In genomic region chr9:21803986-21804644, GRCm38 (mm10) we compare ENCODE assay signal across 7 mouse cellular contexts. TPM values are rescaled to one million over a fixed set of nuclear protein-coding genes. Genes with fewer than 3 reads are reported as not detected.
DNase-seq lines count a peak whose midpoint lies in the region; ATAC-seq lines count a peak whose summit lies in the region.

No protein-coding gene starts in this region.

- no peak overlapping the region for H3K4me2 ChIP-seq in midbrain, embryonic 14.5 days (ENCODE audit: low read length)

- H3K9me3 ChIP-seq in limb, embryonic 10.5 days (replicated peaks) = no peaks in the 10 kb centered on the region
- no peaks in the 10 kb centered on the region for H3K9me3 ChIP-seq in midbrain, embryonic 14.5 days (ENCODE audit: control insufficient read depth, low read length)

- peak; percentile 84 for ATAC-seq in granulocyte monocyte progenitor cell, adult 5-6 weeks (replicated peaks; ENCODE audit: poor library complexity, severe bottlenecking)
- peak; percentile 88 for ATAC-seq in midbrain, embryonic 14.5 days (ENCODE audit: low FRiP score, low TSS enrichment)

- no peaks in the 10 kb centered on the region for H3K27me3 ChIP-seq in limb, embryonic 10.5 days (ENCODE audit: low read depth, poor library complexity, severe bottlenecking)
- H3K27me3 ChIP-seq in midbrain, embryonic 14.5 days (ENCODE audit: control insufficient read depth, insufficient read depth, low read length) = no peaks in the 10 kb centered on the region

- no peak overlapping the region for H3K9ac ChIP-seq in midbrain, embryonic 14.5 days (replicated peaks; ENCODE audit: low read length)

- peak; percentile 85 for DNase-seq in adrenal gland, adult 8-10 months
- DNase-seq in embryo, embryonic 9.5 days (ENCODE audit: extremely low spot score) = peak; percentile 76
- DNase-seq in kidney, adult 11 months = peak; percentile 57
- DNase-seq in limb, embryonic 10.5 days (ENCODE audit: low spot score) = peak; percentile 88
- peak; percentile 90 for DNase-seq in midbrain, embryonic 14.5 days
- DNase-seq in spleen, adult 12 weeks (ENCODE audit: low spot score) = peak; percentile 50

- peaks cover 17% of the 10 kb centered on the region for H3K4me1 ChIP-seq in limb, embryonic 10.5 days
- no peaks in the 10 kb centered on the region for H3K4me1 ChIP-seq in midbrain, embryonic 14.5 days (ENCODE audit: control insufficient read depth, insufficient read depth, low read length)

- 48% methylated on average over 13 of the region's 13 CpGs for WGBS in limb, embryonic 10.5 days
- WGBS in midbrain, embryonic 14.5 days = 39% methylated on average over 13 of the region's 13 CpGs

- peaks cover 65% of the 10 kb centered on the region for H3K36me3 ChIP-seq in limb, embryonic 10.5 days
- H3K36me3 ChIP-seq in midbrain, embryonic 14.5 days (ENCODE audit: control insufficient read depth, insufficient read depth, low read length) = no peaks in the 10 kb centered on the region

- H3K4me3 ChIP-seq in limb, embryonic 10.5 days = no peak overlapping the region
- no peak overlapping the region for H3K4me3 ChIP-seq in midbrain, embryonic 14.5 days (replicated peaks; ENCODE audit: low read depth, low read length)

- H3K27ac ChIP-seq in limb, embryonic 10.5 days = peak overlapping the region; percentile 38; the same call in 1 of the 2 replicates
- no peak overlapping the region for H3K27ac ChIP-seq in midbrain, embryonic 14.5 days (replicated peaks; ENCODE audit: low read depth, low read length)

RNA-seq across cellular contexts. Expression of gene Kank2, which starts 5.6 kb away (rescaled TPM):
- total RNA-seq in adrenal gland, adult 8-10 months (2022) = 10 to 100 TPM; 35.0 to 58.9 (median 47.5) TPM
- 1.5 and 2.1 TPM in 2 replicates for total RNA-seq in granulocyte monocyte progenitor cell, adult 5-6 weeks (2014; fragmentation: Nextera tagmentation)
- total RNA-seq in granulocyte monocyte progenitor cell, adult 5-6 weeks (2017) = 0.78 and 1.6 TPM in 2 replicates
- polyA plus RNA-seq in limb, embryonic 10.5 days (2016; fragmentation: Nextera tagmentation; extraction: Ambion mirVana) = 22.7 and 24.2 TPM in 2 replicates
- polyA plus RNA-seq in midbrain, embryonic 14.5 days (2014; fragmentation: Nextera tagmentation; extraction: Ambion mirVana) = 0.66 and 2.7 TPM in 2 replicates

RNA-seq across cellular contexts. Expression of gene Angptl8, which starts 31.2 kb away (rescaled TPM):
- 10 to 100 TPM in 2 of 4 experiments, 1 to 10 TPM in 2; 1.5 to 12.0 (median 7.7) TPM for total RNA-seq in adrenal gland, adult 8-10 months (2022)
- total RNA-seq in granulocyte monocyte progenitor cell, adult 5-6 weeks (2014; fragmentation: Nextera tagmentation) = 1.5 and 3.0 TPM in 2 replicates
- total RNA-seq in granulocyte monocyte progenitor cell, adult 5-6 weeks (2017) = 1.4 TPM in 1 of 2 replicates, not detected in the other
- polyA plus RNA-seq in limb, embryonic 10.5 days (2016; fragmentation: Nextera tagmentation; extraction: Ambion mirVana) = 1.2 and 1.6 TPM in 2 replicates
- polyA plus RNA-seq in midbrain, embryonic 14.5 days (2014; fragmentation: Nextera tagmentation; extraction: Ambion mirVana) = 0.34 TPM in 1 of 2 replicates, not detected in the other

RNA-seq across cellular contexts. Expression of gene Spc24, which starts 44.0 kb away (rescaled TPM):
- total RNA-seq in adrenal gland, adult 8-10 months (2022) = 1 to 10 TPM in 3 of 4 experiments, under 1 TPM in 1; 0.32 to 4.9 (median 2.1) TPM
- 31.4 and 46.5 TPM in 2 replicates for total RNA-seq in granulocyte monocyte progenitor cell, adult 5-6 weeks (2014; fragmentation: Nextera tagmentation)
- total RNA-seq in granulocyte monocyte progenitor cell, adult 5-6 weeks (2017) = 117 and 138 TPM in 2 replicates
- 225 and 232 TPM in 2 replicates for polyA plus RNA-seq in limb, embryonic 10.5 days (2016; fragmentation: Nextera tagmentation; extraction: Ambion mirVana)
- 19.9 and 21.4 TPM in 2 replicates for polyA plus RNA-seq in midbrain, embryonic 14.5 days (2014; fragmentation: Nextera tagmentation; extraction: Ambion mirVana)

RNA-seq across cellular contexts. Expression of gene Dock6, which starts 48.3 kb away (rescaled TPM):
- 10 to 100 TPM; 34.3 to 80.5 (median 56.4) TPM for total RNA-seq in adrenal gland, adult 8-10 months (2022)
- 4.2 TPM in 2 replicates for total RNA-seq in granulocyte monocyte progenitor cell, adult 5-6 weeks (2014; fragmentation: Nextera tagmentation)
- total RNA-seq in granulocyte monocyte progenitor cell, adult 5-6 weeks (2017) = 0.52 and 5.6 TPM in 2 replicates
- polyA plus RNA-seq in limb, embryonic 10.5 days (2016; fragmentation: Nextera tagmentation; extraction: Ambion mirVana) = 46.0 and 52.0 TPM in 2 replicates
- polyA plus RNA-seq in midbrain, embryonic 14.5 days (2014; fragmentation: Nextera tagmentation; extraction: Ambion mirVana) = 7.2 and 12.7 TPM in 2 replicates

Comparison
In these comparisons a context has a peak if more than half of its experiments do, and no peak if none do; other contexts are left out.
1. RNA of gene Kank2, which starts 5.6 kb away (total RNA-seq): 35.0 to 58.9 TPM in adrenal gland, adult 8-10 months; 0.78 to 2.1 TPM in granulocyte monocyte progenitor cell, adult 5-6 weeks; every median in the first group is over 10 times any median in the second.
2. RNA of gene Spc24, which starts 44.0 kb away (total RNA-seq): 31.4 to 138 TPM in granulocyte monocyte progenitor cell, adult 5-6 weeks; 0.32 to 4.9 TPM in adrenal gland, adult 8-10 months; every median in the first group is over 4 times any median in the second.
3. Peak in every context shown above with its lines, with median percentiles within 50 percentile points of each other: DNase-seq.